Mouse (Mus musculus): Measurements from ENCODE around the gene Lpcat2.

The Lpcat2 gene

DNA sequence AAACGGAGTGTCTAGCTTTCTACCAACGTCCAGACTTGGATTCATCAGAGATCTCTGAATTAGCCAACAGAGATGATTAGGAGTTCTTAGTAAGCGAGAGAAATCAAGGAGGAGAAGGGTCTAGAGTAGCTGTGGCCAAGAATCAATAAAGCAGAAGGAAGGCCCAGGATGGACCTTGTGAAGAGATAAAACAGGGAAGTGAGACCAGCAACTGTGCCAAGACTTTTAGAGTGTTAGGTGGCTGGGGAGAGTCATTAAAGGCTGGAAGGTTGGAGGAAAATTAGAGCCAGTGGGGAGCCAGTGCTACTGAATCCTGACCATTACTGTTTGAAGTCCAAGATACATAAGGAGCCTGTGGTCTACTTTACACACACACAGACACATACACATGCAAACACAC is 56.3 kb downstream of the Lpcat2 start:
- DNase-seq (ENCODE audit: low spot score): no peak

DNA sequence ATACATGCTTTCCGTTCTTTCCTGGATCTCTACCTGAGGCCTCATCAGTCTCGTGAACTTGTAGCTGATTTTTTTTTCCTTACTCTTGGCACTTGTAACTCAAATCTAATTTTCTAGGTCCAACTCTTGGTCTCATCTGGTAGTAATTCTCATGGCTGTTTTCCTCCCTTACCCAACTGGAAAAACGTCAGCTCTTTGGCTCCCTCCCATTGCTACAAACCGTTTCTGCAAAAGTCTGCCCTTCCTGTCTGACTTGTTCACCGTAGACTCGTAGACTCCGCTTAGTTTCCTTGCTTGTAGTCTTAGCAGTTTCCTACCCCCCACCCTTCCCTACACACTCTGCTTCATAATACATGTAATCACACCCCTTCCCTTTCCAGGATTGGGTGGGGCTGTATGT is 58.3 kb downstream of the Lpcat2 start:
- DNase-seq (ENCODE audit: low spot score): no peak

GRCm38 (mm10) chr8:92916082-92916481 is 60.9 kb downstream of the Lpcat2 start:
- DNase-seq (ENCODE audit: low spot score): no peak

- no peak for DNase-seq (ENCODE audit: low spot score)
Observed at GRCm38 (mm10) chr8:92921768-92922167, 66.6 kb downstream of the Lpcat2 start.

GRCm38 (mm10) chr8:92928986-92929385 is 73.8 kb downstream of the Lpcat2 start:
- no peak for DNase-seq (ENCODE audit: low spot score)

DNA sequence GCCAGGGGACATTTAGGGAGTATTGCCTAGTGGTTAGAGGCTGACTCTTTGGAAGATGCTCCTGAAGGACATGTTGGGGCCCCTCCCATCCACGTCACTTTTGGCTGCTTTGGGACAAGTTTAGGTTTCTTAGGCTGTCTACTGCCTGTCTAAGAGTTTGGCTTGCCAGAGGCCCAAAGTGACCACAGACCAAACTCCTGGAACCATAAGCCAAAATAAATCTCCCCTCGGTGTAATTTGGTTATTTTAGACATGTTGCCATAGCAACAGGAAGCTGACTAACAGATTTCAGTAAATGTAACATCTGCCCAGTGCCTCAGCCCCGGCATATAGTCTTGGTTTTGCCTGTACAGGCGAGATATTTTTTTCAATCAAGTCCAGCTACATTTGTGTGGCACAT is 82.9 kb downstream of the Lpcat2 start:
- no peak for DNase-seq (ENCODE audit: low spot score)

- no peak for DNase-seq (ENCODE audit: low spot score)
Observed at GRCm38 (mm10) chr8:92949071-92949470, 93.9 kb downstream of the Lpcat2 start.

GRCm38 (mm10) chr8:92950639-92951371 is 95.7 kb downstream of the Lpcat2 start:
- DNase-seq (ENCODE audit: low spot score): no peak

GRCm38 (mm10) chr8:92954044-92954443 is 98.9 kb downstream of the Lpcat2 start:
- DNase-seq (ENCODE audit: low spot score): no peak

DNA sequence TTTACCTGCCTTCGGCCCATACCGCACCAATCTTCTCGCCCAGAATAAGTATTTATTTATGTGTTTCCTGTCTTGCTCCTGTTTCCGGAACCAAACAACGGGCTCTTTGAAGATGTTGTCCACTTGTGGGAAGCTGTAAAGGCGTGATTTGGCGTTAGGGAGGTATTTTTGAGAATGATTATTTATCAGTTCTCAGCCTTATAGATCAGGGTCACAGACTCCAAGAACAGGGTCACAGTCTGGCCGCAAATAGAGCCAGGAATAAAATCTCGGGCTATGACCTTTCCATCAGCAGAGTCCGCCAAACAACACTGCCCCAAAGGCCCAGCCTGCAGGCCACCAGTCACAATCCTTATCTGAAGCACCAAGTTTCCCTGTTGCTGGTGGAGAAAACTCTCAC is 104.6 kb downstream of the Lpcat2 start, which contains the start of gene Slc6a2:
Gene Slc6a2, plus strand, starts transcription at position 301 of the 400 bp plus-strand sequence.
- no peak for DNase-seq (ENCODE audit: low spot score)

DNA sequence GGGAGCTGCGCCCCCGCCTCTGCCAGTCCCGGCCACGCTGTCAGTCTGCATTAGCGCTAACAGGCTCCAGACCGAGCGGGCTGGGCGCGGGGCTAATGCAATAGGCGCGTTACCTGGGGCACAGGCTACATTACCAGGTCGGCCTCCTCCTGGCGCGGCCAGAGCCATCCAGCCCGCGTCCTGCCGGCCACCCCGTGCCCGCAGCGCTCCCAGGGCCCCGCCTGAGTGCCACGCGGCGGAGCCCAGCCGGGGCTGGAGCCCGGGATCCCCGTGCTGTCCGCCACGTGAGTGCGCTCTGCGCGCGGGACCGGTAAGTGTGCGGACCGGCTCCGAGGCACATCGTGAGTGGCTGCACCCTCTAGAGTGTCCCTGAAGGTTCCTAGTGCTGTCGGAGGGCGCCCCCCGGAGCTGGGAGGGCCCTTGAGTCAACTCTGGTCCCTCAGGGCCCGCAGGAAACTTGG is 105.3 kb downstream of the Lpcat2 start:
- DNase-seq (ENCODE audit: low spot score): no peak

- DNase-seq (ENCODE audit: low spot score): no peak
Observed at GRCm38 (mm10) chr8:92961088-92961487, 105.9 kb downstream of the Lpcat2 start.

DNA sequence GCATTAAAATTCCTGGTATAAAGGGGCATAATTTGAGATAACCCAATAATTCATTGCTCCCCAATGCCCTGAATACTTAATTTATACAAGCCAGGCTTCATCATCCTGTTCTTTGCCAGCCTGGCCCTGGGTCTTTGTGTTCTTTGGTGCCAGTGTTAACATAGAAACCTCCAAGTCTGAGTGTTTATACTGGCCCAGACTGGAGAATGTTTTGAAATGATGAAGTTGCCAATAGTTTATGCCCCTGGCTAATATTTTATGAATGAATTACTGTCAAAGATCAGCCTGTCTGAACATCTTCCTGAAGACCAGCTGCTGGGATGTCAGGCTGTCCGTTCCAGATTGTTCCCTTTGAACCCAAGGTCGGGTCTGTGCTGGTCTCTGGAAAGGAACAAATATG is 109.4 kb downstream of the Lpcat2 start:
- DNase-seq (ENCODE audit: low spot score): no peak

Data from left cerebral cortex, adult 11 months (tissue).